Mouse (Mus musculus) kidney, adult 18-20 months (tissue): ENCODE measurements around the gene Usp43.
A peak's percentile ranks its signal among the peaks of the same experiment; 100 is the strongest.

Experiments
- DNase-seq: peaks from one replicate; pipeline ENCODE4 v3.0.0; 2021

The Usp43 gene

GRCm38 (mm10) chr11:67921827-67922754, at the start of gene Usp43:
Usp43 (minus strand) TSS chr11:67922153.
- DNase-seq: peak; percentile 92

GRCm38 (mm10) chr11:67967831-67968230, 45.9 kb upstream of the Usp43 start:
- DNase-seq: no peak

- peak; percentile 96 for DNase-seq
These were observed 44.2 kb upstream of the Usp43 start, which contains the start of gene Stx8 for GRCm38 (mm10) chr11:67965905-67966878. Stx8 (plus strand) TSS chr11:67966193.

DNA sequence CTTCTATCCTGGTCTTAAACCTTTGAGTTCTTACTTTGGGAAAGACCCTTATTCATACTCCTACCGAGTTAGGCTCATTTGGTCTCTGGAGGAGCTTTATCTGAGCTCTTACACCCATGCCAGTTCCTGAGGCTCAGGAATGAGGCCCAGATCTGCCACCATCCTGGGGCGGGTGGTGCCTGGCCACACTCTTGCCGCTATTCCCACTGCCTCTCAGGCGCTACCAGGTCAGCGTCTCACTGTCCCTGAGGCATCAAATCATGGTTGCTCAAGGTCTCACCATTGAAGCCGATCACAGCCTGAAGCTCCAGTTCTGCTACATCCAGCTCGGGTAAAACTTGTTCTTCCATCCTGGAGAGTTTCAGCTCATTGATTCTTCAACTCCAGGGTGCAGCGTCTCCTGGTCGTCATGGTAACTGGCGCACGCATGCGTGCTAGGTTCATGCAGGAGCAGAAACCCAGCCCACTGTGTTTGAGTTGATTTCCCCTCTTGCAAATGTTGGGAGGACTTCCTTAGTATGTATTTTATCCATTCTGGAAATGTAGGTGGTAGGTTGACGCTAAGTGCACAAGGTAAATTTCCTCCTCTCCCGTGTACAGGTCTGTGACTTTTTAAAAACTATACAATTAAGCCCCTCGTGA, 43.4 kb upstream of the Usp43 start, which contains the start of gene Cfap52:
TSS of gene Cfap52 (minus strand) at position 410 of the 642 bp plus-strand sequence.
- peak; percentile 90 for DNase-seq

GRCm38 (mm10) chr11:67964110-67964509, 42.2 kb upstream of the Usp43 start:
- DNase-seq: no peak

GRCm38 (mm10) chr11:67954413-67954812, 32.5 kb upstream of the Usp43 start:
- DNase-seq: no peak

GRCm38 (mm10) chr11:67953604-67954003, 31.7 kb upstream of the Usp43 start:
- no peak for DNase-seq

DNA sequence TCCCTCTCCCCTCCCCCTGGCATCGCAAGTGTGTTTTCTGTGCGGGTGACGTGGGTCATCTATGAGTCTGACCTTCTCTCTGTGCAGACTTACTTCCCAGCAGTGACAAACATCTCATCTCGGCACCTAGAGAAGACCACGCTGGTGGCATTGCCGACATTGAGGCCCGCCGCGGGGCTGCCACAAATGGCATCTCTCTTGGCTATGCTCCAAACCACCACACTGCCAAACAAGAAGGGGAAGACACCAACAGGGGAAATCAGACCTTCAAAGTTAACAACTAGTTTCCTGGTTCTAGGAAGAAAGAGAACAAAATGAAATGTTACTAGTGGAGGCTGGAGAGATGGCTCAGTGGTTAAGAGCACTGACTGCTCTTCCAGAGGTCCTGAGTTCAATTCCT, 27.5 kb upstream of the Usp43 start:
- DNase-seq: no peak

DNA sequence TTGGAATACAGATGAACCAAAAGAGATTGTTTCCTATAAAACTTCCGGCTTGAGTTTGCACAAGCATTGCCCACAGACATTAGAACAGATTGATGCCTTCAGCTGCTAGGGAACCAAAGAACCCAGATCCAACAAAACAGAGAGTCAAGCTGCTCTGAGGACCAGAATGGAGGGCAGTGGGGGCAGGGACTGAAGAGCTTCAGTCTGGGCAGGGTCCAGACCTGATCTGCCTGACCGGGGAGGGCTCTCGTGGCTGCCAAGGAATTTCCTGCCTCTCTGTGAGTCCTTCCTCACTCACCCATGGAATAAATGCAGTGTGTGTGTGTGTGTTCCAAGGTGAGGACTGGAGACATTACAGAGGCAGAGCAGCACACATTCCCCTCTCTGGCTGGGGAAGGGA, 26.3 kb upstream of the Usp43 start:
- DNase-seq: peak; percentile 23

DNA sequence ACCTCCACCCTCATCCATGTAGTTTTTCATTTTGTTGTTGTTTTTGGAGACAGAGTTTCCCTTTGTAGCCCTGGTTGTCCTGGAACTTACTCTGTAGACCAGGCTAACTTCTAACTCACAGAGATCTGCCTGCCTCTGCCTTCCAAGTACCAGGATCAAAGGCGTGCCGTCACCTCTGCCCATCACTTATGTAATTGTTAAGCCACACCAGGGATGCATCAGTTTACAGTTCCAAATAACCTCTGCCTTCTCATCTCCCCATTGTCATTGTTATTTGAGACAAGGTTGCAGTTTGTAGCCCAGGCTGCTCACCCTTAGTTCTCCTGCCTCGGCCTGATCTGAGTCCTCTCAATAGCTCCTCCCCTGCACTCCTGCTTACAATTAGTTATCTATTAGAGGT, 10.2 kb upstream of the Usp43 start:
- DNase-seq: no peak

DNA sequence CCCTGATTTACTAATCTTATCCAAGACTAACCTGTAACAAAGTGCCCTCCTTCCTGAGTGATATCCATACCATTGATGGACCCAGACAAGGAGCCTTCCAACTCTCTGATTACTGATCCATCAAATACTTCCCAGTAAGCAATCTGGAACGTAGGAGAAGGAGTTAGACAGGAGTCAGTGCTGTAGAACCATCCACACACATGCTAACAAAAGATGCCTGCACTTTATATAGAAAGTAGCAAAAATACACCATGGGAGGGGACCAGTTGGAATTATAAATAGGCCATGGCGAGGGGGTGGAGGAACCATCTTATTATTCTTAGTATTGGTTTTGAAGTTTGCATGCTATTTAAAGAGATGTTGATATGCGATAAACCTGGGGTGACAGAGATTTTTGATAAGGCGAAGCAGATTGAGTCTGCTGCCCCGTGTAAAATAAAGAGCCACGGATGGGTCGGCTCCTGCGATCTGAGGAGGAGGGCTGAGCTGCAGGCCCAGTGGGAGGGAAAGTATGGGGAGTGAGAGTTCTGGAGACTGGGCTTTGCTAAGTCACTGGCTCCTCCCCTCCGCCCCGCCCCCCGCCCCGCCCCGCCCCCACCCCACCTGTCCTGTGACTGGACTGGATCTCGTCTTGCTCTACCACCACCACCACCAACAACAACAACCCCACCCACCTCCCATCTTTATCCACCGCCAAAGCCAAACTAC, 4.5 kb upstream of the Usp43 start:
- no peak for DNase-seq

- DNase-seq: no peak
These were observed 3.0 kb upstream of the Usp43 start for GRCm38 (mm10) chr11:67925000-67925399.

DNA sequence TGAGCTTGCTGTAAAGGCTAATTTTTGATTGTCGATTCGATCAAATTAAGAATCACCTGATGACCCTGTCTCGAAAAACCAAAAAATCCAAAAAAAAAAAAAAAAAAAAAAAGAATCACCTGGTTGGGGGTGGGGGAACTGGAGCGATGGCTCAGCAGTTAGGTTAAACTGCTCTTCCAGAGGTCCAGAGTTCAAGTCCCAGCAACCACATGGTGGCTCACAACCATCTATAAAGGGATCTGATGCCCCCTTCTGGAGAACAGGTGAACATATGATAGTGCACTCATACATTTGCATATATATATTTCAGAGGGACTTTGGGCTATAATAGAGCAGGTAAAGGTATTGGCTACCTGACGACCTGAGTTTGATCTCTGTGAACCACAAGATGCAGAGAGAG, 1.8 kb upstream of the Usp43 start:
- DNase-seq: no peak

GRCm38 (mm10) chr11:67922755-67923125, 787 bp upstream of the Usp43 start:
- DNase-seq: peak; percentile 89

- peak; percentile 75 for DNase-seq
These were observed 694 bp downstream of the Usp43 start for GRCm38 (mm10) chr11:67921091-67921826.

GRCm38 (mm10) chr11:67920226-67920960, 1.6 kb downstream of the Usp43 start:
- DNase-seq: no peak

DNA sequence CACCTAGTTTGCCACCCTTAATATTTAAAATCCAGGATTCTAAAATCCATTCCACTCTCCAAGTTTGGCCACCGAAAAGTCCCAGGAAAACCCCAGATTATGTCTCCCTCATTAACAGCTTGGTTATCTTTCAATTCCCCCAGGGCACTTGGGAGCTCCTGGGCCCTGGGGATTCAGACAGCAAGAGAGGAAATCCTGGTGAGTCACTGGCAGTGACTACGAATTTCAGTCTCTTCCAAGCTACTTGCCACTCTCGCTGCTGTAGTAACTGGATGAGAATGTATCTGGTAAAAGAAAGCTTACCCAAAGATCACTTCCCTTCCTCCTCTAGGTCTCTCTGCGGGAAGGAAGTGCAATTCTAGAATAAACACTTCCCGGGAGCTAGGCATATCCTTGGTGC, 2.4 kb downstream of the Usp43 start:
- no peak for DNase-seq

DNA sequence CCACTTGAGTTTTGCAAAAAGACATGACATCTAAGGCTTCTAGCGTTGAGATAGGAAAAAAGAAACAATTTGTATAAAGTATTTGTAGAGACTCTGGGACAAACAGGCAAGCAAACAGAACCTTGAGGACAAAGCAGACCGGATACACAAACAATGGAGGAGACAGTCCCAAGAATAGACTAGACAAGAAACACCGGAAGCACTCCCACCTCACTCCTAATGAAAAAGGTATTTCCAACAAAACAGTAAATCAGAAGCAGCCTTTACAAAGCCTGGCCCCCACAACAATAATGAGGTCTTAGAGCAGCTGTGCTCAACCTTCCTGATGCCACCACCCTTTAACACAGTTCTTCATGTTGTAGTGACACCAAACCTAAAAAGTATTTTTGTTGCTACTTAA, 4.8 kb downstream of the Usp43 start:
- DNase-seq: no peak

DNA sequence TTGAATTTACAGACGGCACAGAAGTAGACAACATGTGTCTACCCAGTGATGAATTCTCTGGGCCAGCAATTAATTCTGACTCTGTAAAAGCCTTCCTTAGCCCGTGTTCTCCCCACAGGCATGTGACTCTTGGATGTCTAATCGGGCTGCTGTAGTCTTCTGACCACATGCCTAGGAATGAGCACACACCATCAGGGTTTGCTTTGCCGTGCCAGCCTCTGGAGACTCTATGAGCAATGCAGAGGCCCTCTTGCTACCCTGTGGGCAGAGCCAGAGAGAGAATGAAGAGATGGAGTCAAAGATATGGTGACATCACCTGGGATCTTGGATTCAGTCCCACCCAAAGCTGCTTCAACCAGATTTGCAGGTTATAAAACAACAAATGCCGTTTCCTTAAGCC, 10.9 kb downstream of the Usp43 start:
- DNase-seq: no peak

DNA sequence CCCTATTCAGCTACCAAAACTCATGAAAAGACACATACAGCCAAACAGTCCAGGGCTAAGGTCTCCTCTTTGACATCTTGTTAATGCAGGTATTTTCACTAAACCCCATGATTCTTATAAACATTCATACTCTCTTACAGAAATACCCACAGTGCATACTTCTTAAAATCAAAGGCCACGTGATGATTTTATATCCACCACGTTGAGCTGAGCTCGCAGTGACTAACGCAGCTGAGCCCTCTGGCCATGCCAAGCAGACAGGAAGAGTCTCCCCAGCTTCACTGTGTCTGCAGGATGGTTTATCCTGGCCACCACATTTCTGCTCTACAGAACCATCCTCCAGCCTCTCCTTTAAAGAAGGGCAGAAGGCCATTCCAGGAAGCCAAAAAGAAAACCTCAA, 18.2 kb downstream of the Usp43 start:
- no peak for DNase-seq

DNA sequence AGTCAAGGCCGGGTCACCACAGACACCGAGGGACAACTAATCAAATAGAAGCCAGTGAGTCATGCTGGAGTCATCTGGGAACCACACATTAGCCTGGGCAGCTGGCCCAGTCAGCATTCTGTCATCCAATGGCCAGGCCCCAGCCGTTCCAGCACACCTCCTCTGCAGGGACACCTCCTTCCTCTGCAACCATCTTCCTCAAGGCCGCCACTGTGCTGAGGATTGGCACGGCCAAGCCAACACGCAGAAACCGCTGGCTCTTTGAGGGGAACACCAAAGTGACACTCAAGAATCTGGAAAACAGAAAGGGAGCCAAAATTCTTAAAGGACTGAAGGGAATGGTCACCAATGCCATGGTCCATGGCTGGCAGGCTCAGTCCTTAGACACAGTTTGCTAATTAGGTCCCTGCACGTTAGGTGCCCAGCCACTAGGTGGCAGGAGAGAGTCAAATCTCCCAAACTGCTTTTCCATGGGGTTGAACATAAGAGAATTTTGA, 24.8 kb downstream of the Usp43 start:
- peak; percentile 82 for DNase-seq
